Mouse (Mus musculus) heart, adult 2 months (tissue): ENCODE results near the gene Tpsg1.

Experiments used
- CTCF ChIP-seq: fragments of 200-600 bp; IDR thresholded peaks from 2 replicates; pipeline ENCODE4 v1.8.1; 2022; ENCODE audit warnings: antibody characterized with exemption, mild to moderate bottlenecking, moderate library complexity
- EP300 ChIP-seq: fragments of 200-500 bp; IDR thresholded peaks from 2 replicates; pipeline ENCODE4 v1.6.1; 2011; ENCODE audit warnings: low read depth, low read length, control low read depth; ENCODE audit not compliant: insufficient read depth
- POLR2A ChIP-seq: fragments of 200-500 bp; IDR thresholded peaks from 2 replicates; pipeline ENCODE4 v1.6.1; 2011; ENCODE audit warnings: mild to moderate bottlenecking, low read depth, low read length, control low read depth; ENCODE audit not compliant: insufficient read depth

DNA sequence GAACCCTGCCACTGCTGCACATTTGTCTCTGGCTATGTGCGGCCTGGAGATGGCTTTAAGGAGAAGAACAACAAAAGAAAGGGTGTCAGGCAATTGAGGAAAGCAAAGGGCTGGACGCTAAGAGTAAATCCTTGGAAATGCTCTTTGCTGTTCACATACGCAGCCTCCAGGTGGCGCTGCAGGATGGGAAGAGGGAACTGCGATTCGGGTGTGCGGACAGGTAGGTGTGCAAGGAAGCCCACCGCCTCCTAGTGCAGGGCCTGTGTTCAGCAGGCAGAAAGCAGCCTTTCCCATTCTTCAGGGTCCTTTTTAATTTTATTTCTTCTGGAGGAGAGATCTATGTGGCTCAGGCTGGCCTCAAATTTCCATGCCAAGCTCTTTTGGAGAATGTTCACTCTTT lies 35.1 kb upstream of the Tpsg1 start:
- TF ChIP-seq POLR2A, result no peak
- peak; percentile 78 for TF ChIP-seq CTCF
- 0 out of 2 replicates have a peak, but pooled peaks have one; percentile 17 for TF ChIP-seq EP300
